Mouse (Mus musculus) limb, embryonic 12.5 days (tissue): Measurements from ENCODE around the gene Mfsd6l. TPM values are rescaled to one million over a fixed set of nuclear protein-coding genes. Genes with fewer than 3 reads are reported as not detected.
A peak's percentile ranks its signal among the peaks of the same experiment; 100 is the strongest.

Experiments
- ATAC-seq: fragments of 200-750 bp; cut with Nextera tagmentation; 2 replicates; pipeline ENCODE4 v1.8.0; 2017; ENCODE audit warnings: low read depth, moderate TSS enrichment; ENCODE audit not compliant: insufficient number of reproducible peaks, insufficient read depth, low FRiP score, low TSS enrichment
- H3K27ac ChIP-seq: fragments of 300-500 bp; sonication (generic); 2 replicates; pipeline ENCODE4 v1.5.1; 2016; ENCODE audit warnings: mild to moderate bottlenecking, moderate library complexity
- H3K27me3 ChIP-seq: fragments of 300-500 bp; sonication (generic); 2 replicates; pipeline ENCODE4 v1.6.1; 2016; ENCODE audit warnings: mild to moderate bottlenecking, moderate library complexity
- H3K36me3 ChIP-seq: fragments of 300-500 bp; sonication (generic); 2 replicates; pipeline ENCODE4 v1.6.1; 2016; ENCODE audit warnings: mild to moderate bottlenecking, moderate library complexity
- H3K4me1 ChIP-seq: fragments of 300-500 bp; sonication (generic); replicated peaks from 2 replicates; pipeline ENCODE4 v1.6.1; 2016
- H3K4me2 ChIP-seq: fragments of 300-500 bp; sonication (generic); 2 replicates; pipeline ENCODE4 v1.6.1; 2016; ENCODE audit warnings: mild to moderate bottlenecking, moderate library complexity
- H3K4me3 ChIP-seq: fragments of 300-500 bp; sonication (generic); replicated peaks from 2 replicates; pipeline ENCODE4 v1.5.1; 2016; ENCODE audit warnings: mild to moderate bottlenecking
- H3K9ac ChIP-seq: fragments of 300-500 bp; sonication (generic); replicated peaks from 2 replicates; pipeline ENCODE4 v1.6.1; 2016; ENCODE audit warnings: mild to moderate bottlenecking, moderate library complexity
- H3K9me3 ChIP-seq: fragments of 300-500 bp; sonication (generic); 2 replicates; pipeline ENCODE4 v1.6.1; 2016; ENCODE audit warnings: mild to moderate bottlenecking, moderate library complexity
- WGBS: fragments of 180-500 bp; shearing (Covaris S2); methylation state at CpG from one replicate; pipeline ENCODE4 v1.1.7; 2016; 5-methylcytosine and 5-hydroxymethylcytosine counted together
- polyA plus RNA-seq: library from polyadenylated mRNA; unstranded; fragments of >200 nt; fragmentation: Nextera tagmentation; extraction: Ambion mirVana; gene quantifications from 2 replicates; pipeline ENCODE4 v1.2.1, GENCODE M21; 2016

The Mfsd6l gene
- polyA plus RNA-seq, 1 experiment from 2014 or later: not detected

GRCm38 (mm10) chr11:68550358-68550757 is 5.6 kb upstream of the Mfsd6l start:
- Histone ChIP-seq H3K27me3 (peaks cover 14% of the 10 kb centered on the region), H3K9me3 (no peaks in the 10 kb centered on the region), H3K4me1 (peaks cover 10% of the 10 kb centered on the region; the same call in 1 of the 2 replicates), H3K9ac (no peak overlapping the region), H3K27ac (no peak overlapping the region), H3K36me3 (no peaks in the 10 kb centered on the region), H3K4me3 (no peak overlapping the region), H3K4me2 (no peak overlapping the region)
- 64% methylated on average over 4 of the region's 4 CpGs for WGBS
- ATAC-seq: no peak

GRCm38 (mm10) chr11:68553981-68554471 is 2.0 kb upstream of the Mfsd6l start:
- 42% methylated on average over 8 of the region's 8 CpGs for WGBS
- H3K9me3 ChIP-seq: no peaks in the 10 kb centered on the region

GRCm38 (mm10) chr11:68559546-68559945 is 3.6 kb downstream of the Mfsd6l start:
- no peaks in the 10 kb centered on the region for H3K36me3 ChIP-seq
- H3K4me3 ChIP-seq: no peak overlapping the region
- peaks cover 7% of the 10 kb centered on the region; the same call in 1 of the 2 replicates for H3K4me1 ChIP-seq
- H3K27me3 ChIP-seq: peaks cover 32% of the 10 kb centered on the region
- 47% methylated on average over 1 of the region's 1 CpGs for WGBS
- no peak overlapping the region for H3K27ac ChIP-seq
- ATAC-seq: no peak
- H3K4me2 ChIP-seq: no peak overlapping the region
- H3K9me3 ChIP-seq: no peaks in the 10 kb centered on the region
- no peak overlapping the region for H3K9ac ChIP-seq

More at GRCm38 (mm10) chr11:68553981-68554471, 2.0 kb upstream of the Mfsd6l start:
- ATAC-seq: no peak
- Histone ChIP-seq H3K4me3 (no peak overlapping the region), H3K27me3 (peaks cover 38% of the 10 kb centered on the region), H3K4me1 (peaks cover 7% of the 10 kb centered on the region; the same call in 1 of the 2 replicates), H3K9ac (no peak overlapping the region), H3K27ac (no peak overlapping the region), H3K36me3 (no peaks in the 10 kb centered on the region), H3K4me2 (no peak overlapping the region)

GRCm38 (mm10) chr11:68561957-68562950 is 6.3 kb downstream of the Mfsd6l start:
- no peaks in the 10 kb centered on the region for H3K36me3 ChIP-seq
- H3K4me1 ChIP-seq: 0 out of 2 replicates have a peak, but pooled peaks cover 6% of the 10 kb centered on the region
- H3K27ac ChIP-seq: no peak overlapping the region
- ATAC-seq: no peak
- no peak overlapping the region for H3K4me3 ChIP-seq
- WGBS: 80% methylated on average over 11 of the region's 11 CpGs
- H3K9me3 ChIP-seq: no peaks in the 10 kb centered on the region
- H3K4me2 ChIP-seq: no peak overlapping the region
- H3K9ac ChIP-seq: no peak overlapping the region
- H3K27me3 ChIP-seq: peaks cover 14% of the 10 kb centered on the region

GRCm38 (mm10) chr11:68564356-68565031 is 8.5 kb downstream of the Mfsd6l start:
- no peak overlapping the region for H3K27ac ChIP-seq
- no peaks in the 10 kb centered on the region for H3K36me3 ChIP-seq
- H3K9ac ChIP-seq: no peak overlapping the region
- 68% methylated on average over 13 of the region's 13 CpGs for WGBS
- peaks cover 10% of the 10 kb centered on the region for H3K27me3 ChIP-seq
- ATAC-seq: no peak
- no peaks in the 10 kb centered on the region for H3K9me3 ChIP-seq
- H3K4me1 ChIP-seq: 0 out of 2 replicates have a peak, but pooled peaks cover 6% of the 10 kb centered on the region
- no peak overlapping the region for H3K4me2 ChIP-seq
- no peak overlapping the region for H3K4me3 ChIP-seq

GRCm38 (mm10) chr11:68565032-68565429 is 9.0 kb downstream of the Mfsd6l start:
- no peaks in the 10 kb centered on the region for H3K36me3 ChIP-seq
- no peak overlapping the region for H3K4me2 ChIP-seq
- no peak overlapping the region for H3K27ac ChIP-seq
- 81% methylated on average over 3 of the region's 3 CpGs for WGBS
- H3K4me3 ChIP-seq: no peak overlapping the region
- peaks cover 10% of the 10 kb centered on the region for H3K27me3 ChIP-seq
- 0 out of 2 replicates have a peak, but pooled peaks cover 6% of the 10 kb centered on the region for H3K4me1 ChIP-seq
- no peak for ATAC-seq
- H3K9ac ChIP-seq: no peak overlapping the region
- no peaks in the 10 kb centered on the region for H3K9me3 ChIP-seq

GRCm38 (mm10) chr11:68566447-68567059 is 10.6 kb downstream of the Mfsd6l start:
- peak overlapping the region; percentile 34; the same call in 1 of the 2 replicates for H3K9ac ChIP-seq
- H3K9me3 ChIP-seq: no peaks in the 10 kb centered on the region
- WGBS: 19% methylated on average over 17 of the region's 17 CpGs
- H3K4me3 ChIP-seq: peak overlapping the region; percentile 30
- peak overlapping the region; percentile 60 for H3K4me2 ChIP-seq
- H3K36me3 ChIP-seq: no peaks in the 10 kb centered on the region
- H3K27me3 ChIP-seq: peaks cover 10% of the 10 kb centered on the region
- H3K27ac ChIP-seq: no peak overlapping the region
- no peak for ATAC-seq
- 0 out of 2 replicates have a peak, but pooled peaks cover 6% of the 10 kb centered on the region for H3K4me1 ChIP-seq

GRCm38 (mm10) chr11:68570861-68571260 is 14.9 kb downstream of the Mfsd6l start:
- 77% methylated on average over 5 of the region's 5 CpGs for WGBS
- 0 out of 2 replicates have a peak, but pooled peaks cover 6% of the 10 kb centered on the region for H3K4me1 ChIP-seq
- no peak overlapping the region for H3K27ac ChIP-seq
- H3K36me3 ChIP-seq: no peaks in the 10 kb centered on the region
- H3K27me3 ChIP-seq: peaks cover 10% of the 10 kb centered on the region
- no peak overlapping the region for H3K4me3 ChIP-seq
- ATAC-seq: no peak
- H3K9ac ChIP-seq: no peak overlapping the region
- H3K4me2 ChIP-seq: no peak overlapping the region
- no peaks in the 10 kb centered on the region for H3K9me3 ChIP-seq

- Histone ChIP-seq H3K4me3 (no peak overlapping the region), H3K27me3 (no peaks in the 10 kb centered on the region), H3K4me1 (peaks cover 7% of the 10 kb centered on the region), H3K9me3 (no peaks in the 10 kb centered on the region), H3K9ac (no peak overlapping the region), H3K4me2 (no peak overlapping the region), H3K27ac (no peak overlapping the region), H3K36me3 (no peaks in the 10 kb centered on the region)
- 93% methylated on average over 1 of the region's 1 CpGs for WGBS
- no peak for ATAC-seq
These were observed 21.1 kb downstream of the Mfsd6l start for GRCm38 (mm10) chr11:68577076-68577475.

- peaks cover 7% of the 10 kb centered on the region for H3K4me1 ChIP-seq
- ATAC-seq: no peak
- no peaks in the 10 kb centered on the region for H3K27me3 ChIP-seq
- WGBS: 31% methylated on average over 9 of the region's 9 CpGs
- no peak overlapping the region for H3K9ac ChIP-seq
- H3K27ac ChIP-seq: peak overlapping the region; percentile 53; the same call in 1 of the 2 replicates
- H3K36me3 ChIP-seq: no peaks in the 10 kb centered on the region
- H3K4me2 ChIP-seq: no peak overlapping the region
- H3K9me3 ChIP-seq: no peaks in the 10 kb centered on the region
- no peak overlapping the region for H3K4me3 ChIP-seq
These were observed 23.5 kb downstream of the Mfsd6l start for GRCm38 (mm10) chr11:68579462-68579881.
